Mouse (Mus musculus) ES-E14 (cell line): ENCODE data around the gene Strn3.

Experiments
- CHD2 ChIP-seq: IDR thresholded peaks from 2 replicates; pipeline ENCODE4 v1.6.1; 2014; ENCODE audit warnings: mild to moderate bottlenecking, low read depth, low read length, inconsistent platforms
- HCFC1 ChIP-seq: IDR thresholded peaks from 2 replicates; pipeline ENCODE4 v1.6.1; 2012; ENCODE audit warnings: low read length, inconsistent platforms, borderline replicate concordance; ENCODE audit not compliant: insufficient read depth

DNA sequence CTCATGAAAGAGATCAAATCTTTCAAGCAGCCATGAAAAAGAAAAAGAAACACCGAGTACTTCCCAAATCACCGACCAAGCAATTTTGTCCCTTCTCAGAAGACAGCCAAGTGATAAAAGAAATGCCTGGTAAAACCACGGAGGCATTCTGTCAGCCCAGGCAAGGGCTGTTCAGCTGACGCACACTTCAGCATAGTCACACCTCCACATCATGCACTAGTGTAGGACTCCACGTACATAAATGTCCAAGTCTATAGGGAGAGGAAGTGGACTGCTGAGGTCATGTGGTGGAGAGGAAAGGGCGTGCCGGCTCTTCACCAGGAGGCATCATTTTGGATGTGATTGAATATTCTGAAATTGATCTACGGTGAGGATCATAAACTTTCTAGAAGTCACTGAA lies 99.8 kb downstream of the Strn3 start:
- TF ChIP-seq HCFC1 (no peak), CHD2 (no peak)
